ENCODE assay signal across 8 mouse cellular contexts in the genomic region with DNA sequence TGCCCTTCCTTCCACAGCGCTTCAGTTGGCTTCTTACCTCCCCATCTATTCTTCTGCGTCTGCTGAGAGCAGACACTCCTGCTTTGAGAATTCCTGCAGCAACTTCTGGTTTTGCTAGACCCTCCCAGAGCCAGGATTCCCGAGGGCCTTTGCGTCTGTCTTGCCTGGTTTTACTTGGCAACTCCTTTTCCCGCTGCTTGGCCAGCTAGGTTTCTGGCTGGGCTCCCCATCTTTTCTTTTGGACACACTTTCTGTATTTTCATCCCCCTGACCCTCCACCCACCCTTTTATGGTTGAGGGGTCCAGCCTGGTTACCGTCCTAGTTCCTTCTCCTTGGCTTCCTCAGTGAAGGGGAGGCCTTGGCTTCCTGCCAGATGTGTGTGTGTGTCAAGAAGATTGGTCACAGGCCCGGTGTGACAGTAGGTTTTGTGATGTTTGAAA. TPM values are rescaled to one million over a fixed set of nuclear protein-coding genes. Genes with fewer than 3 reads are reported as not detected.
DNase-seq lines count a peak whose midpoint lies in the region; ATAC-seq and TF ChIP-seq lines count a peak whose summit lies in the region.

No protein-coding gene starts in this region.

- H3K4me3 ChIP-seq in midbrain, postnatal 0 days (ENCODE audit: low read depth, low read length), result no peak overlapping the region

- H3K9me3 ChIP-seq in midbrain, postnatal 0 days (ENCODE audit: low read length), result no peaks in the 10 kb centered on the region

- H3K9ac ChIP-seq in midbrain, postnatal 0 days (replicated peaks; ENCODE audit: low read length, poor library complexity, severe bottlenecking), result no peak overlapping the region

- H3K4me1 ChIP-seq in midbrain, postnatal 0 days (ENCODE audit: insufficient read depth, low read length), result no peaks in the 10 kb centered on the region

- ATAC-seq in midbrain, postnatal 0 days (ENCODE audit: low FRiP score), result peak; percentile 44; the same call in 1 of the 2 replicates

- DNase-seq in adrenal gland, postnatal 10 days, result peak; percentile 14
- DNase-seq in adrenal gland, adult 2 months, result no peak
- peak; percentile 17 for DNase-seq in kidney, postnatal 14 days
- DNase-seq in kidney, adult 9 months, result no peak
- peak; percentile 46 for DNase-seq in MEL-GATA-1-ER (ENCODE audit: extremely low read depth, low read depth)
- peak; percentile 20 for DNase-seq in gastrocnemius, postnatal 4 days (ENCODE audit: low spot score in 2 of 2)
- peak; percentile 69 for DNase-seq in midbrain, postnatal 0 days (ENCODE audit: low spot score)
- no peak for DNase-seq in c-Kit-positive CD71-positive TER-119-positive erythroid progenitor cells, embryonic 14.5 days (ENCODE audit: low spot score)

- no peak overlapping the region for H3K27ac ChIP-seq in midbrain, postnatal 0 days (ENCODE audit: low read depth, low read length)

- no peak overlapping the region for H3K4me2 ChIP-seq in midbrain, postnatal 0 days (ENCODE audit: low read depth, low read length, poor library complexity, severe bottlenecking)

- no peaks in the 10 kb centered on the region for H3K27me3 ChIP-seq in midbrain, postnatal 0 days (ENCODE audit: insufficient read depth, low read length)

- no peaks in the 10 kb centered on the region for H3K36me3 ChIP-seq in midbrain, postnatal 0 days (ENCODE audit: insufficient read depth, low read length)

- WGBS in midbrain, postnatal 0 days, result 32% methylated on average over 7 of the region's 7 CpGs

- TF ChIP-seq CTCF in midbrain, postnatal 0 days (IDR thresholded peaks at IDR 0.05), result no peak

RNA-seq across cellular contexts. Expression of gene Vav3, which starts 26.0 kb away (rescaled TPM):
- total RNA-seq in adrenal gland, postnatal 10 days (2021), result 1 to 10 TPM; 5.7 to 6.2 TPM
- 1 to 10 TPM; 3.6 to 4.9 TPM for total RNA-seq in adrenal gland, adult 2 months (2021)
- 0.54 and 1.1 TPM in 2 replicates for polyA plus RNA-seq in adrenal gland, adult 2 months (2012; rRNA removed)
- 10 to 100 TPM; 11.5 to 12.1 TPM for total RNA-seq in gastrocnemius, postnatal 4 days (2021)
- 9.2 and 13.6 TPM in 2 replicates for total RNA-seq in midbrain, postnatal 0 days (2014; rRNA removed)
- polyA plus RNA-seq in midbrain, postnatal 0 days (2015; fragmentation: Nextera tagmentation; extraction: Ambion mirVana), result 8.3 and 11.6 TPM in 2 replicates

Comparison
In these comparisons a context has a peak if more than half of its experiments do, and no peak if none do; other contexts are left out.
1. DNase-seq: peak in adrenal gland, postnatal 10 days (single experiment), kidney, postnatal 14 days (single experiment), MEL-GATA-1-ER (single experiment), gastrocnemius, postnatal 4 days (2 of 2) and midbrain, postnatal 0 days (single experiment); none in adrenal gland, adult 2 months (single experiment), kidney, adult 9 months (single experiment) and c-Kit-positive CD71-positive TER-119-positive erythroid progenitor cells, embryonic 14.5 days (single experiment).